ENCODE assay signal across 14 mouse cellular contexts in the genomic region with DNA sequence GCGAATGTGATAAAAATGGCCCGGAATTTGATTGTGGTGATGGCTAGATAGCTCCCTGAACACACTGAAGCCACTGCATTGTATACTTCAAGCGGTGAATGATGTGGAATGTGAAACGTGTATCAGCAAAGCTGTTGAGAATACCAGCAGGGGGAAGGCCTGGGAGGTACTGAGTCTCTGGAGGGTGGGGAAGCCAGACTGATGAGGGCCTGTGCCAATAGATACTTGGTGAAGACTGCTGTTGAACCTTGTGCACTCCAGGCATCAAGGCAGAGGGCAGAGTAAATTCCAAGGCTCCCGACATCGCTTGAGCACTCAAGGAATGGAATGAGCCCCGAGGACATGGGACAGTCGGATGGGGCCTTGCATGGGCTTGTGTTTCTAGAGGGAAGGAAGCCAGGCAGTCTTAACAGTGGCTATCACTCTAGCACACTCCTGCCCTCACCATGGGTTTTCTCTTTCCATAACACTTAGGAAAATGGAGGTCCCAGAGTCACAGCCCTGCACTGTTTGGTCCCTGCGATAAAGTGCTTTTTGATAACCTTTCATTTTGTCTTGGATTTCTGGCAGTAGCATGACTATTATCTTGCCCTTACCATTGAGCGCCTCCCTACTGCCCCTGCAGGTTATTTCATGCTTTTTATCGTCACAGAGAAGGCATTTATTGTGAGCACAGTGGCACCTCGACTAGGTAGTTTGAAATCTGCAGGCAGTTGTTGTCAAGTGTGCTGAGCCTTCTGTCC. TPM values are rescaled to one million over a fixed set of nuclear protein-coding genes. Genes with fewer than 3 reads are reported as not detected.
DNase-seq lines count a peak whose midpoint lies in the region; ATAC-seq and TF ChIP-seq lines count a peak whose summit lies in the region.
"Had no signal": no experiment of that assay in that cellular context is flagged by ENCODE, and none has a peak within 500 bp of the region (broad histone marks: within the 10 kb centered on the region; RNA-seq: fewer than 3 reads in every experiment).

No protein-coding gene starts in this region.

- intact Hi-C loops in heart, postnatal 14 days (cut with DNase I) = no loop called here

- H3K27me3 ChIP-seq in heart, embryonic 15.5 days = no peaks in the 10 kb centered on the region
- H3K27me3 ChIP-seq in midbrain, embryonic 14.5 days (ENCODE audit: control insufficient read depth, insufficient read depth, low read length) = no peaks in the 10 kb centered on the region
- H3K27me3 ChIP-seq in midbrain, embryonic 11.5 days (ENCODE audit: control insufficient read depth, insufficient read depth, low read length) = no peaks in the 10 kb centered on the region
- H3K27me3 ChIP-seq in embryonic facial prominence, embryonic 14.5 days (replicated peaks; ENCODE audit: control insufficient read depth, insufficient read depth, low read length) = no peaks in the 10 kb centered on the region
- H3K27me3 ChIP-seq in stomach, postnatal 0 days (ENCODE audit: control insufficient read depth, insufficient read depth, low read length) = no peaks in the 10 kb centered on the region
- H3K27me3 ChIP-seq in forebrain, embryonic 12.5 days = no peaks in the 10 kb centered on the region
- H3K27me3 ChIP-seq: CH12.LX; lung, embryonic 15.5 days had no signal

- H3K9ac ChIP-seq in heart, embryonic 15.5 days = no peak overlapping the region
- H3K9ac ChIP-seq in midbrain, embryonic 14.5 days (replicated peaks; ENCODE audit: low read length) = no peak overlapping the region
- H3K9ac ChIP-seq in midbrain, embryonic 11.5 days (ENCODE audit: low read length) = no peak overlapping the region
- H3K9ac ChIP-seq in embryonic facial prominence, embryonic 14.5 days (ENCODE audit: low read depth, low read length) = no peak overlapping the region
- no peak overlapping the region for H3K9ac ChIP-seq in stomach, postnatal 0 days (ENCODE audit: low read length)
- no peak overlapping the region for H3K9ac ChIP-seq in forebrain, embryonic 12.5 days
- H3K9ac ChIP-seq: lung, embryonic 15.5 days had no signal

- no peak for TF ChIP-seq EP300 in stomach, postnatal 0 days (optimal IDR thresholded peaks at IDR 0.05)

- WGBS in heart, embryonic 15.5 days = 48% methylated on average over 12 of the region's 12 CpGs
- WGBS in midbrain, embryonic 14.5 days = 82% methylated on average over 12 of the region's 12 CpGs
- WGBS in midbrain, embryonic 11.5 days = 85% methylated on average over 12 of the region's 12 CpGs
- WGBS in embryonic facial prominence, embryonic 14.5 days = 54% methylated on average over 12 of the region's 12 CpGs
- WGBS in stomach, postnatal 0 days = 63% methylated on average over 12 of the region's 12 CpGs
- WGBS in forebrain, embryonic 12.5 days = 79% methylated on average over 12 of the region's 12 CpGs

- TF ChIP-seq CTCF in stomach, postnatal 0 days (IDR thresholded peaks at IDR 0.05; ENCODE audit: low read depth) = peak; percentile 37

- H3K4me1 ChIP-seq in heart, embryonic 15.5 days (replicated peaks) = peaks cover 37% of the 10 kb centered on the region
- H3K4me1 ChIP-seq in midbrain, embryonic 14.5 days (ENCODE audit: control insufficient read depth, insufficient read depth, low read length) = no peaks in the 10 kb centered on the region
- no peaks in the 10 kb centered on the region for H3K4me1 ChIP-seq in midbrain, embryonic 11.5 days (ENCODE audit: control insufficient read depth, insufficient read depth, low read length)
- H3K4me1 ChIP-seq in embryonic facial prominence, embryonic 14.5 days (ENCODE audit: control insufficient read depth, insufficient read depth, low read length) = 0 out of 2 replicates have a peak, but pooled peaks cover 6% of the 10 kb centered on the region
- H3K4me1 ChIP-seq in stomach, postnatal 0 days (replicated peaks; ENCODE audit: control insufficient read depth, insufficient read depth) = no peaks in the 10 kb centered on the region
- H3K4me1 ChIP-seq in forebrain, embryonic 12.5 days = peaks cover 18% of the 10 kb centered on the region

- H3K4me3 ChIP-seq in heart, embryonic 15.5 days = no peak overlapping the region
- H3K4me3 ChIP-seq in midbrain, embryonic 14.5 days (replicated peaks; ENCODE audit: low read depth, low read length) = no peak overlapping the region
- no peak overlapping the region for H3K4me3 ChIP-seq in midbrain, embryonic 11.5 days (ENCODE audit: low read depth, low read length)
- no peak overlapping the region for H3K4me3 ChIP-seq in embryonic facial prominence, embryonic 14.5 days (ENCODE audit: low read depth, low read length)
- no peak overlapping the region for H3K4me3 ChIP-seq in stomach, postnatal 0 days (ENCODE audit: low read depth, low read length)
- H3K4me3 ChIP-seq in forebrain, embryonic 12.5 days (replicated peaks) = no peak overlapping the region
- H3K4me3 ChIP-seq: lung, embryonic 15.5 days had no signal

- no peaks in the 10 kb centered on the region for H3K36me3 ChIP-seq in heart, embryonic 15.5 days
- no peaks in the 10 kb centered on the region for H3K36me3 ChIP-seq in midbrain, embryonic 14.5 days (ENCODE audit: control insufficient read depth, insufficient read depth, low read length)
- H3K36me3 ChIP-seq in midbrain, embryonic 11.5 days (ENCODE audit: control insufficient read depth, insufficient read depth, low read length) = no peaks in the 10 kb centered on the region
- H3K36me3 ChIP-seq in embryonic facial prominence, embryonic 14.5 days (ENCODE audit: control insufficient read depth, insufficient read depth, low read length) = no peaks in the 10 kb centered on the region
- H3K36me3 ChIP-seq in stomach, postnatal 0 days (ENCODE audit: control insufficient read depth, insufficient read depth, low read length) = no peaks in the 10 kb centered on the region
- H3K36me3 ChIP-seq in forebrain, embryonic 12.5 days (replicated peaks) = no peaks in the 10 kb centered on the region
- H3K36me3 ChIP-seq: lung, embryonic 15.5 days had no signal

- H3K4me2 ChIP-seq in heart, embryonic 15.5 days = no peak overlapping the region
- H3K4me2 ChIP-seq in midbrain, embryonic 14.5 days (ENCODE audit: low read length) = no peak overlapping the region
- H3K4me2 ChIP-seq in midbrain, embryonic 11.5 days = no peak overlapping the region
- H3K4me2 ChIP-seq in embryonic facial prominence, embryonic 14.5 days (ENCODE audit: low read depth, low read length) = no peak overlapping the region
- no peak overlapping the region for H3K4me2 ChIP-seq in stomach, postnatal 0 days (replicated peaks; ENCODE audit: low read depth)
- H3K4me2 ChIP-seq in forebrain, embryonic 12.5 days = no peak overlapping the region
- H3K4me2 ChIP-seq: lung, embryonic 15.5 days had no signal

- no peak for DNase-seq in heart, postnatal 14 days
- peak; percentile 3 for DNase-seq in midbrain, embryonic 14.5 days
- DNase-seq in midbrain, embryonic 11.5 days (ENCODE audit: low spot score, missing footprints) = no peak
- peak; percentile 20 for DNase-seq in embryonic facial prominence, embryonic 14.5 days (ENCODE audit: low spot score)
- DNase-seq in stomach, postnatal 0 days (ENCODE audit: low spot score) = no peak
- DNase-seq in testis, postnatal 14 days (ENCODE audit: low spot score) = no peak
- DNase-seq: cerebellum, postnatal 36 days; layer of hippocampus, adult 9-11 months; thymus, postnatal 25 days had no signal

- H3K9me3 ChIP-seq in heart, embryonic 15.5 days (replicated peaks) = no peaks in the 10 kb centered on the region
- no peaks in the 10 kb centered on the region for H3K9me3 ChIP-seq in midbrain, embryonic 14.5 days (ENCODE audit: control insufficient read depth, low read length)
- no peaks in the 10 kb centered on the region for H3K9me3 ChIP-seq in midbrain, embryonic 11.5 days (ENCODE audit: control insufficient read depth, low read length)
- no peaks in the 10 kb centered on the region for H3K9me3 ChIP-seq in embryonic facial prominence, embryonic 14.5 days (ENCODE audit: control insufficient read depth, low read length)
- H3K9me3 ChIP-seq in stomach, postnatal 0 days (ENCODE audit: control insufficient read depth, low read length) = no peaks in the 10 kb centered on the region
- no peaks in the 10 kb centered on the region for H3K9me3 ChIP-seq in forebrain, embryonic 12.5 days
- H3K9me3 ChIP-seq: lung, embryonic 15.5 days had no signal

- ATAC-seq in heart, embryonic 15.5 days (replicated peaks; ENCODE audit: insufficient number of reproducible peaks, insufficient read depth, low FRiP score, low read depth) = 0 out of 2 replicates have a peak, but pooled peaks have one; percentile 60
- ATAC-seq in midbrain, embryonic 14.5 days (ENCODE audit: low FRiP score, low TSS enrichment) = no peak
- ATAC-seq in midbrain, embryonic 11.5 days (ENCODE audit: low FRiP score) = no peak
- peak; percentile 38; the same call in 1 of the 2 replicates for ATAC-seq in embryonic facial prominence, embryonic 14.5 days (ENCODE audit: low read depth)
- no peak for ATAC-seq in stomach, postnatal 0 days (ENCODE audit: low FRiP score, low TSS enrichment)
- no peak for ATAC-seq in forebrain, embryonic 12.5 days (ENCODE audit: low FRiP score)
- ATAC-seq: forebrain, embryonic 16.5 days had no signal

- H3K27ac ChIP-seq in heart, embryonic 15.5 days = peak overlapping the region; percentile 47
- H3K27ac ChIP-seq in midbrain, embryonic 14.5 days (replicated peaks; ENCODE audit: low read depth, low read length) = no peak overlapping the region
- H3K27ac ChIP-seq in midbrain, embryonic 11.5 days (ENCODE audit: low read depth, low read length) = no peak overlapping the region
- H3K27ac ChIP-seq in embryonic facial prominence, embryonic 14.5 days (replicated peaks; ENCODE audit: low read depth, low read length) = no peak overlapping the region
- H3K27ac ChIP-seq in stomach, postnatal 0 days (replicated peaks) = no peak overlapping the region
- H3K27ac ChIP-seq in forebrain, embryonic 12.5 days = no peak overlapping the region
- H3K27ac ChIP-seq: lung, embryonic 15.5 days had no signal

RNA-seq across cellular contexts. Expression of a gene that starts 22.4 kb away (rescaled TPM):
- polyA plus RNA-seq in heart, embryonic 15.5 days (2015; fragmentation: Nextera tagmentation; extraction: Ambion mirVana) = 15.1 and 15.3 TPM in 2 replicates
- 10 to 100 TPM; 15.1 to 17.9 TPM for total RNA-seq in heart, postnatal 14 days (2021)
- polyA plus RNA-seq in midbrain, embryonic 14.5 days (2014; fragmentation: Nextera tagmentation; extraction: Ambion mirVana) = 41.7 and 62.2 TPM in 2 replicates
- polyA plus RNA-seq in midbrain, embryonic 11.5 days (2014; fragmentation: Nextera tagmentation; extraction: Ambion mirVana) = 69.6 and 83.0 TPM in 2 replicates
- polyA plus RNA-seq in embryonic facial prominence, embryonic 14.5 days (2014; fragmentation: Nextera tagmentation; extraction: Ambion mirVana) = 25.7 and 26.4 TPM in 2 replicates
- 10.6 and 10.8 TPM in 2 replicates for polyA plus RNA-seq in stomach, postnatal 0 days (2015; fragmentation: Nextera tagmentation; extraction: Ambion mirVana)
- polyA plus RNA-seq in forebrain, embryonic 12.5 days (2016; fragmentation: Nextera tagmentation; extraction: Ambion mirVana) = 59.4 and 60.9 TPM in 2 replicates

Comparison
In these comparisons a context has a peak if more than half of its experiments do, and no peak if none do; other contexts are left out.
1. DNase-seq: peak in midbrain, embryonic 14.5 days (single experiment) and embryonic facial prominence, embryonic 14.5 days (single experiment); none in heart, postnatal 14 days (0 of 2), midbrain, embryonic 11.5 days (single experiment), stomach, postnatal 0 days (single experiment) and testis, postnatal 14 days (single experiment).
2. ATAC-seq: peak in heart, embryonic 15.5 days (single experiment) and embryonic facial prominence, embryonic 14.5 days (single experiment); none in midbrain, embryonic 14.5 days (single experiment), midbrain, embryonic 11.5 days (single experiment), stomach, postnatal 0 days (single experiment) and forebrain, embryonic 12.5 days (single experiment).